Mouse (Mus musculus) kidney, embryonic 14.5 days (tissue): ENCODE results near the gene Olfr729. TPM values are rescaled to one million over a fixed set of nuclear protein-coding genes. Genes with fewer than 3 reads are reported as not detected.

Experiments used
- ATAC-seq: fragments of 200-750 bp; cut with Nextera tagmentation; 2 replicates; pipeline ENCODE4 v1.8.0; 2017; ENCODE audit warnings: moderate number of reproducible peaks, mild to moderate bottlenecking, moderate TSS enrichment, moderate library complexity; ENCODE audit not compliant: low FRiP score, low TSS enrichment
- H3K27ac ChIP-seq: fragments of 300-500 bp; sonication (generic); 2 replicates; pipeline ENCODE4 v1.5.1; 2014; ENCODE audit warnings: low read depth, mild to moderate bottlenecking, low read length, moderate library complexity, mixed read lengths
- H3K27me3 ChIP-seq: fragments of 300-500 bp; sonication (generic); 2 replicates; pipeline ENCODE4 v1.6.1; 2014; ENCODE audit warnings: mild to moderate bottlenecking, low read length; ENCODE audit not compliant: control insufficient read depth, insufficient read depth
- H3K36me3 ChIP-seq: fragments of 300-500 bp; sonication (generic); 2 replicates; pipeline ENCODE4 v1.6.1; 2014; ENCODE audit warnings: low read length, mixed read lengths; ENCODE audit not compliant: control insufficient read depth, insufficient read depth
- H3K4me1 ChIP-seq: fragments of 300-500 bp; sonication (generic); 2 replicates; pipeline ENCODE4 v1.6.1; 2014; ENCODE audit warnings: low read length, mixed read lengths; ENCODE audit not compliant: control insufficient read depth, insufficient read depth
- H3K4me2 ChIP-seq: fragments of 300-500 bp; sonication (generic); replicated peaks from 2 replicates; pipeline ENCODE4 v1.6.1; 2014; ENCODE audit warnings: low read depth, mild to moderate bottlenecking, low read length
- H3K4me3 ChIP-seq: fragments of 300-500 bp; sonication (generic); 2 replicates; pipeline ENCODE4 v1.5.1; 2014; ENCODE audit warnings: mild to moderate bottlenecking, low read length
- H3K9ac ChIP-seq: fragments of 300-500 bp; sonication (generic); 2 replicates; pipeline ENCODE4 v1.6.1; 2014; ENCODE audit warnings: low read depth, mild to moderate bottlenecking, low read length, moderate library complexity
- H3K9me3 ChIP-seq: fragments of 300-500 bp; sonication (generic); 2 replicates; pipeline ENCODE4 v1.6.1; 2016; ENCODE audit warnings: low read length; ENCODE audit not compliant: control insufficient read depth
- WGBS: fragments of 180-500 bp; shearing (Covaris S2); extraction: QIAGEN DNeasy Blood & Tissue Kit; methylation state at CpG from one replicate; pipeline ENCODE4 v1.1.7; 2014; 5-methylcytosine and 5-hydroxymethylcytosine counted together
- polyA plus RNA-seq: library from polyadenylated mRNA; unstranded; fragments of >200 nt; fragmentation: Nextera tagmentation; extraction: Ambion mirVana; gene quantifications from 2 replicates; pipeline ENCODE4 v1.2.1, GENCODE M21; 2014

Gene Olfr729
- not detected in 2 replicates for polyA plus RNA-seq

- no peaks in the 10 kb centered on the region for H3K9me3 ChIP-seq
- H3K36me3 ChIP-seq: no peaks in the 10 kb centered on the region
- H3K4me1 ChIP-seq: no peaks in the 10 kb centered on the region
- H3K4me2 ChIP-seq: no peak within 1 kb of the TSS
- no peak within 1 kb of the TSS for H3K27ac ChIP-seq
- H3K4me3 ChIP-seq: no peak within 1 kb of the TSS
- no peak for ATAC-seq
- no peak within 1 kb of the TSS for H3K9ac ChIP-seq
- H3K27me3 ChIP-seq: no peaks in the 10 kb centered on the region
Measured at GRCm38 (mm10) chr14:50152810-50153209, at the start of gene Olfr729. TSS of gene Olfr729 (minus strand) at chr14:50152910.

DNA sequence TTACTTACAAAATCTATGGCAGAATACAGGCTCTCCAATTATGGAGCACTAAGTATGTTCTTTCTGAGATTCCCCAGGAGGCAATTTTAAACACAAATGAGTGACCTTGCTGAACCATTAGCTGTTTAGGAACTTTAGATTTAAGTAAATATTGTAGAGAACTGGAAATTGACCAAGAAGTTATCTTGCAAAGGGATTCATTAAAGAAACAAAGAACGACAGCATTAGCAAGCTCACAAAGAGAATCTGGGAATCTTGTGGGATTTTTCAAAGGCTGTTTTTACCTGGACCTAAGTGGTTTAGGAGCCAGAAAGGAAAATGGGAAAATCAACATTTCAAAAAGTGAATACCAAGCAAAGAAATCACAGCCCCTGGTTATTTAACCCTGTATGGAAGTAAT is 35.4 kb upstream of the Olfr729 start, which contains the start of gene Olfr730:
Gene Olfr730 (minus strand): TSS at position 101 of the 400 bp plus-strand sequence.
- Histone ChIP-seq H3K27ac (no peak within 1 kb of the TSS), H3K4me1 (no peaks in the 10 kb centered on the region), H3K4me2 (no peak within 1 kb of the TSS), H3K27me3 (no peaks in the 10 kb centered on the region), H3K4me3 (no peak within 1 kb of the TSS), H3K9me3 (no peaks in the 10 kb centered on the region), H3K9ac (no peak within 1 kb of the TSS), H3K36me3 (no peaks in the 10 kb centered on the region)
- 58% methylated on average over 1 of the region's 1 CpGs for WGBS
- ATAC-seq: no peak

GRCm38 (mm10) chr14:50142580-50142979 is 10.1 kb downstream of the Olfr729 start, which contains the start of gene Olfr728:
TSS of gene Olfr728 (minus strand) at chr14:50142680.
- Histone ChIP-seq H3K36me3 (no peaks in the 10 kb centered on the region), H3K9ac (no peak within 1 kb of the TSS), H3K27ac (no peak within 1 kb of the TSS), H3K4me3 (no peak within 1 kb of the TSS), H3K4me1 (no peaks in the 10 kb centered on the region), H3K27me3 (no peaks in the 10 kb centered on the region), H3K4me2 (no peak within 1 kb of the TSS), H3K9me3 (no peaks in the 10 kb centered on the region)
- ATAC-seq: no peak
- WGBS: 91% methylated on average over 5 of the region's 5 CpGs

GRCm38 (mm10) chr14:50122886-50123285 is 29.8 kb downstream of the Olfr729 start, which contains the start of gene Olfr727:
TSS of gene Olfr727 (plus strand) at chr14:50123186.
- H3K27ac ChIP-seq: no peak within 1 kb of the TSS
- no peaks in the 10 kb centered on the region for H3K4me1 ChIP-seq
- H3K9me3 ChIP-seq: no peaks in the 10 kb centered on the region
- H3K27me3 ChIP-seq: no peaks in the 10 kb centered on the region
- H3K4me3 ChIP-seq: no peak within 1 kb of the TSS
- H3K36me3 ChIP-seq: no peaks in the 10 kb centered on the region
- no peak within 1 kb of the TSS for H3K9ac ChIP-seq
- 90% methylated on average over 1 of the region's 1 CpGs for WGBS
- no peak for ATAC-seq
- H3K4me2 ChIP-seq: no peak within 1 kb of the TSS

Other genes starting within 250 kb of the Olfr729 start
- gene Olfr723, start 221.1 kb downstream of the Olfr729 start, polyA plus RNA-seq: not detected in 2 replicates
- not detected in 2 replicates for gene Olfr724, start 189.6 kb downstream of the Olfr729 start, polyA plus RNA-seq
- gene Olfr725, start 112.5 kb downstream of the Olfr729 start, polyA plus RNA-seq: not detected in 2 replicates
- not detected in 2 replicates for gene Olfr726, start 62.0 kb downstream of the Olfr729 start, polyA plus RNA-seq
- gene Olfr727, start 29.7 kb downstream of the Olfr729 start, polyA plus RNA-seq: not detected in 2 replicates
- not detected in 2 replicates for gene Olfr728, start 10.2 kb downstream of the Olfr729 start, polyA plus RNA-seq
- not detected in 2 replicates for gene Olfr730, start 35.3 kb upstream of the Olfr729 start, polyA plus RNA-seq
- not detected in 2 replicates for gene Olfr731, start 89.0 kb upstream of the Olfr729 start, polyA plus RNA-seq
- not detected in 2 replicates for gene Olfr732, start 131.3 kb upstream of the Olfr729 start, polyA plus RNA-seq
- not detected in 2 replicates for gene Olfr733, start 148.6 kb upstream of the Olfr729 start, polyA plus RNA-seq
- not detected in 2 replicates for gene Olfr734, start 173.9 kb upstream of the Olfr729 start, polyA plus RNA-seq
- not detected in 2 replicates for gene Olfr735, start 196.0 kb upstream of the Olfr729 start, polyA plus RNA-seq
- not detected in 2 replicates for gene Tlr11, start 205.0 kb upstream of the Olfr729 start, polyA plus RNA-seq
- gene Olfr736, start 228.3 kb upstream of the Olfr729 start, polyA plus RNA-seq: not detected in 2 replicates